Mouse (Mus musculus): ENCODE data around the gene Mycbpap.

The Mycbpap gene

GRCm38 (mm10) chr11:94533171-94533570 lies 11.6 kb upstream of the Mycbpap start:
- peak in 1 of 2 experiments; percentile 38 for DNase-seq (ENCODE audit: low spot score in 2 of 2)

GRCm38 (mm10) chr11:94528879-94529278 lies 7.3 kb upstream of the Mycbpap start:
- DNase-seq (ENCODE audit: low spot score in 2 of 2), result no peak

DNA sequence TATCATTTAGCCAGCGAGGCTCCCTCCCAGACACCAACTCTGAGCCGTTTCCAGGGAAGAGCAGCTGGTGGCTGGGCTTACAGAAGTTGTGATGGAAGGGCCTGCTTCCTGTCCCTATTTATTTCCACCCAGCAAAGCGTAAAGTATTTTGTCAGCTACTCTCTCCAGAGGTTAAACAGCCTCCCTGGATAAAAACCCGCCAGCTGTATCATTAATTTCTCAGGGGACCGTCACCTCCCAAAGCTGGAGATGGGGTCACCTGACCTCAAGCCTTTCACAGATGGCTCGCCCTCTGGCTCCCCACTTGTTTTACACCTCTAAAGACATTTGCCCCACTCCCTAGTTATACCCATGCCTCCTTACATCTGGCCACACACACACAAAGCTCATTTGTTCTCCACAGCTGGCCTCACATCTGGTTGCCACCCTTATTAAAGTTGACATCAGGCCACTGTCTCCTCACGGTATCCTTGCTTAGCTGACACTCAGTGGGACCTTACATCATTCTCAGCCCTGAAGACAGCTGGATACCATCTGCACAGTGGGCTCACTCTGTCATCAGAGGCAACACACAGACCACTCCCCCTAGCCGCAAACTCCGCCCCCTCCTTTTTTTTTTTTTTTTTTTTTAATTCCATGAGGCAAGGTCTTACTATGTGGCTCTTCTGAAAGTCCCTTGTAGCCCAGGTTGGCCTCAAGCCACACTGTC lies 4.8 kb upstream of the Mycbpap start:
- no peak for DNase-seq (ENCODE audit: low spot score in 2 of 2)

GRCm38 (mm10) chr11:94513452-94513851 lies 8.1 kb downstream of the Mycbpap start:
- no peak for DNase-seq (ENCODE audit: low spot score in 2 of 2)

DNA sequence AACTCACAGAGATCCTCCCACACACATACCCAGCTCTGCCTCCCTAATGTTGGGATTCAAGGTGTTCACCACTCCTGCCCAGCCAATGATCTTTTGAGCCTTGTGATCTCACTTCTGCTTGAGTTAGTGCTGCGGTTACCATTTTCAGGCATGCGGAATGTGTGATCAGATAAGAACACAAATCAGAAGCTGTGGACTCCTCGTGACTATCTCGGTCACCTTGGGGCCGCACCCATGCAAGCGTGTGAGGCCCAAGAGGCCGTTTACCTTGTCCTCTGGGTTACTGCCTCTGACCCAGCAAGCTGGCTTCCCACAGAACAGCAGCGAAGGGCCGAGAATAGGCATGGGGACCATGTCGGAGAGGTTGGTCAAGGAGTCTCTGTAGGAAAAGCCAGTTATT lies 12.6 kb downstream of the Mycbpap start:
- no peak for DNase-seq (ENCODE audit: low spot score in 2 of 2)

- no peak for DNase-seq (ENCODE audit: low spot score in 2 of 2)
Measured at GRCm38 (mm10) chr11:94501482-94501881, 20.1 kb downstream of the Mycbpap start.

DNA sequence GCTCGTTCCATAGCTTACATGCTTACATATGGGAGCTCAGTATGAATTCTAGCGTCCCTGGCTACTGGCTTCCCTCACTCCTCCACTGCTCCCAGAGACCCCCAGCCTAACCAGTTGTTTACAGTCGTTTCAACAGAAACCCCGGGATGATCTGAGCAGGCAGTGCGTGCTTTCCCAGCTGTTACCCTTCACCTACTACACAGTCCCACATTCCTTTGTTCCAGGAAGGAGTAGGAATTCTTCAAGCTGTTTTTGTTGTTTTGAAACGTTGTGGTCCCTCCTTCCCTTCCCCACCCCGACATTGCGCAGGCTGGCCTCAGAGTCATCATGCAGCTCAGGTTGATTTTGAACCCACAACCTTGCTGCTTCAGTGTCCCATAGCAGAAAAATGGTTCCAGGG lies 21.2 kb downstream of the Mycbpap start:
- DNase-seq (ENCODE audit: low spot score in 2 of 2), result no peak

DNA sequence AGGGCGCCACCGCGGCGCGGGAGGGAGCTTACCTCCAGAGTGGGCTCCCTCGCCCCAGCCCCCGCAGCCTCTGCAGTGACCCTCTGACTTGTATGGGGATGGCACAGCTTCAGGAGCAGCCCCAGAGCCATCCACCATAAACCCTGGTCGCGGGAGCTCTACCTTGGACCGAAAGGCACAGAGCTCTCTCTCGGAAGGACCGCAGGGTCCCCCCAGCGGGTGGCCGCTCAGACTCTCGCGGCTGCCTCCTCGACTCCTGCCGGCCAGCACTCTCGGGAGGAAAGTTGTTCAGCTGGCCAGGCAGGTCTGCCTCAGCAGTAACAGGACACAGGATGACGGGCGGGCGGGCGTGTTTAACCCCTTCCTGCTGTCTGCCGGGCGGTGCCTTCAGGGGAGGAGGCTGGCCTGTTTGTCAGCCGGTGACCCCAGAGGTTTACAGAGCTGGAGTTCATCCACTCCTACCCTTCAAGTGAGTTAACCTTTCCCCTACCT lies 21.8 kb downstream of the Mycbpap start, which contains the start of gene Epn3:
Gene Epn3 (minus strand): TSS at position 314 of the 492 bp plus-strand sequence.
- DNase-seq (ENCODE audit: low spot score in 2 of 2), result no peak

DNA sequence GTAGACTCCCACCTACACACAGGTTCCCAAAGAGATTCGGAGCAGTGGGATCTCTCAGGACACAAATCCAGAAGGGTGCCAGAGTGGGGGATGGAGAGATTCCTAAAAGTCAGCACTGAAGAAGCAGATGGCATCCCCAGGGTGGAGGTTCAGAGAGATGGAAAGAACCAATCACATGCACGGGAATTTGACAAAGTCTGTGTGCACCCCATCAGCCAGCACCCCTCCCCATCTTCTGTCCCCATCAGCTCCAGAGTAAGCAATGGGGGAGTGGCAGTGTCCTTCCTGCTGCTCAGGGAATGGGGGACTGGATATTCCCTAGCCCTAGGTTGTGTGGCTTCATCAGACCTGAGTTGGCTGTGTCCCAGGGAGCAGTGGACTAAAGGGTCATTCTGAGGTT lies 22.5 kb downstream of the Mycbpap start:
- no peak for DNase-seq (ENCODE audit: low spot score in 2 of 2)

DNA sequence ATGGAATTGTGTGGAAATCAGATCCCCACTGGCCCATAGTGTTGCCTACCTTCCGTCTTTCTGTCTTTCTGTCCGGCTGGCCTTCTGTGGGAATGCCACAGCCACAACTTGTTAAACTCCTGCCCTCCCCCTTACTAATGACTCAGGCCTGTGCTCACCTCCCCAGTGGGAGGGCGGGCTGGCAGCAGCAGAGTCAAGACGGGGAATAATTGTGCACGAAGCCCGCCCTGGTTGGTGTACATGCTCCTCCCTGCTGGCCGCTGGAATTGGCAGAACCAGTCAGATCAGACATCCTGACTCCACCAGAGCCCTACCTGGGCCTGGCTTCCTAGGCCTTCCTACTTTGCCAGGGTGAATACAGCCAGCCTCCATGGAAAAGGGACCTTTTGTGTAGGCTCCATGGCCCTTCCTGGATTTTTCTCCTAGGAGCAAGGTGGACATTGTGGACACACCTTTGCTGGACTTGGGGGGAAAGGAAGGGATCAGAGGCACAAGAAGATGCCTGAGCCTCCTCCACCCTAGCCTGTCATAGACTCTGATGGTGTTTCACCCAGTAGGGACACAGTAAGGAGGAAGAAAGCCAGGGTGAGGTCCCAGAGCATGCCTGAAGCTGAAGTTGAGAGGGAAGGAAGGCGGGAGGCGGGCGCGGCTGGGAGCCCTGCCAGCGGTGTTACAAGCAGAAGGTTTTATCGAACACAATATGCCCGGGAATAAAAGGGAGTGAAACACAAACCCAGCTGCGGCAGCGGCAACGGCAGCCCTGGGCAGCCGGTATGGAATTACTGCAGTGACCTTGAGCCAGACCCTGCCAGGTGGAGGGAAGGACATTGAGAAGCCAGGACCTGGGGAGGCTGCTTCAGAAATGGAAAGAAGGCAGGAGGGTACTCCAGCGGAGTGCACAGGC lies 23.2 kb downstream of the Mycbpap start:
- peak in 1 of 2 experiments; percentile 63 for DNase-seq (ENCODE audit: low spot score in 2 of 2)

DNA sequence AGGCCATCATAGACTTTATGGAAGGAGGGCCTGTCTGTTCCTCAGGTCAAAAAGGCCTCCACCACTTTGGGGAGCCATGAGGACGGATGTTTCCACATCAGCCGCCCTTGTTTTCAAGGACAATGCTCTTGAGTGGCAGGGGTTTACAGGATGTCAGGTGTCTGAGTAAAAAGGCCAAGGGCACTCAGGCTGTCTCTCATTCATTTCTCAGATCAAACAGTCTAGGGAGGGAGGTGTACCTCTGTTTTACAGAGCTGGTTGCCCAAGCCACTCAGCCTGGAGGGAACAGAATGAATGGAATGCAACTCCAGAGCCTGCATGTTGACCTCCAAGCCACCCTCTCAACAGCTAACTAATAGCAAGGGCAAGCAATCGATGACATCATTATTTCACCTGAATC lies 26.1 kb downstream of the Mycbpap start:
- DNase-seq (ENCODE audit: low spot score in 2 of 2), result no peak

DNA sequence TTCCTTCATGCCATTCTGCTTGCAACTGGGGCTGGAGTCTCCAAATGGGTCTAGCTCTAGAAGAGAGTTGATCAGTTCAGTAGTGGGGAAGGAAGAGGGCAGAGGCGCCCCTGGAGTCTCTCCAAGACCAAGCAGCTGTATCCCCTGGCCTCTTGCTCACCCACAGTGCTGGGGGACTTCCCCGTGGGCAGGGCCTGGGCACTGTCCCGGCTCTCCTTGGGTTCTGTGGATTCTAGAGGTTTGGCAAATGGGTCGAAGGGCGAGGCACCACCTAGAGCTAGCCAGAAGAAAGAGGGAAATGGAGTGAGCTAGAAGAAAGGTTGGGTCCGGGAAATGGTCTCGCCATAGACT lies 29.8 kb downstream of the Mycbpap start:
- no peak for DNase-seq (ENCODE audit: low spot score in 2 of 2)

DNA sequence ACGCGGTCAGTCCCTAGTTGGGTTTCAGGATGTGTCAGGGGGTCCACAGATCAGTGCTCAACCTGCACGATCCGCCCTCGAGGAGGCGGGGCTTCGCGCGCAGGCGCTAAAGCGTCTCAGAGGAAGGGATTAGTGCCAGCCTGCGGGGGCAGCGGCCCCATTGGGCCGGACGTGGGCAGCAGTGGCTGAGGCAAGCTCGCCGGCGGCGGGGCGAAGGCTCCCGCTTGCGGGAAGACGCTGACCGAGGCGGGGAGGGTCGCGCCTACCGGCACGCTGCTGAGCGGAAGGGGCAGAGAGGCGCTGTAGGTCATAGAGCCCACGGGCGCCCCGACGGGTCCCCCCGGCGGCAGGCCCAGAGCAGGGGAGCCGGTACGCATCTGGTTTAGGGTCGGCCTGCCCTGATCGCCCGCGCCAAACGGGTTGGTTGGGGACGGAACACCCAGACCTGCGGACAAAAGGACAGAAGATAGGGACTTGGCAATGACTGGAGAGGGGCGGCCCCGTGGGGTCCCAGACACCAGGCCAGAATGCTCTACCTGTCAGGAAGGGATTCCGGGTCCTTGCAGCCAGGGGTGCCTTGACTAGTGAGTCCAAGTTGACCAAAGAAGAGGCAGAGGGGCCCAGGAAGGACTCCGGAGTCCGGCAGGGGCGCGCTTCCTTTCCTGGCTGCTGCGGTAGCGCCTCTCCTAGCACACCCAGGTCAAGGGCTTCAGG lies 30.4 kb downstream of the Mycbpap start:
- DNase-seq (ENCODE audit: low spot score in 2 of 2), result peak in 1 of 2 experiments; percentile 53

DNA sequence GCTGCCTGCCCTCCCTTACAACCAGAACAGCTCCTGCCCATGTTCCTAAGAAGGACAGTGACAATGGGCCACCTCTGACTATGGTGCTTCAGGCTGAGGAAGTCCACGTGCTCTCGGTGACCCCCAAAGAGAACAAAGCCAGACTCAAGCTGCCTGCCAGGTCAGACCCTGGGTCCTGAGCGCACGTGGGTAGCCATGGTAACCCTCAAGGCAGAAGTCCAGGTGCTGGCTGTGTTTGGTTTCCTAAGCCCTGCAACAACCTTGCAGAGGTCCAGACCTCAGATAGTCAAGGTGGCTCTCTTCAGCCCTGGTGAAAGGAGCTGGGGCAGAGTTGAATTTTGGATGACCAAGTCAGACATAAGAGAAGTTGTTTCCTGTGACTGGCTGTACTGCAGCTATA lies 31.8 kb downstream of the Mycbpap start:
- no peak for DNase-seq (ENCODE audit: low spot score in 2 of 2)

DNA sequence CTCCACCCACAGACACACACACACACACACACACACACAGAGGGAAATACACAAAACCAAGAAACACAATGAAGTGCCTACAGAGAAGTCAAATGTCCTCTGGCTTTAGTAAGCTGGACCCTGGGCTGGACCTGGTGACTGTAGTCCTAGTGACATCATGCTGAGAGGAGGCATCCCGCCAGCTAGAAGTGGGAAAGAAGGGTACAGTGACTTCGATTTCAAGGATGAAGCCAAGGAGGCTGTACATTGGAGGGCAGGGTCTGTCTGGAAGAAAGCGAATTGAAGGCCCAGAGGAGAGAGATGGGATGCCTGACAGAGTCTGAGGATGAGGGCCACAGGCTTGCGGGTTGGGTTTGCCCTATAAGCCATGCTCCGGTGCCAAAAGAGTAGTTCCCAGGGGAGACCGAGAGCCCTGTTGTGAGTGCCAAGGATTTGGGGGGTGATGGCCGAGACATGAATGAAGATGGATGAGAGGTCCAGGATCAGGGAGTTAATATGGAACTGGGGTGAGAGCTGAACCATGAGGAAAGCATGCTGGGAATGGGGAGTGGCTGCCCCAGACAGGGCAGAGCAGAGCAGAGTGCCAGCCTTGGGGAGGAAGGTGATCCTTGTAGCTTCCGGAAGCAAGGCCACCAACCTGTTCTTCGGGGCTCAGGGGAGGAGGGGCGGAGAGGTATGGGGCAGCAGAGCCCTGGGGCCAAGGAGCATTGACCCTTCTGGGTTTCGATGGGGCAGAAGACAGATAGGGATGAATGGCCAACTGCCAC lies 32.6 kb downstream of the Mycbpap start:
- DNase-seq (ENCODE audit: low spot score in 2 of 2), result no peak

DNA sequence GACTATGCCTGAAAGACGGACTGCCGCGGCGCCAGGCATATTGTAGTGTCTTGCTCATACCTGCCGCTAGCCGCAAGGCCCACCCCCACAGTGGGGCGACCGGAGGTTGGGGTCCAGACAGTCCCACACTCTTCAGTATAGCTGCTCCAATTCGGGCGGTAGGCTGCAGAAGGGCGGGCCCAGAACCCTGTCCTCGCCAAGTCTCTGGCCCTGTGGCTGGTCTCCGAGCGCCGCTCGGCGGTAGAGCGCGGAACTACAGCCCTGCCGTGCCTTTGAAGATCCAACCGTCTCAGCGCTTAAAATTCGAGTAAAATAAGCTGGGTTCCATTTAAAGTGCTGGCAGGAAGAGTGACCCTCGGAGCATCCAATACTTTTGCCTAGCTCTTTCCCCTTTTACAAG lies 35.5 kb downstream of the Mycbpap start, which contains the start of gene Spata20:
Gene Spata20 (minus strand): TSS at position 179 of the 400 bp plus-strand sequence.
- peak in 1 of 2 experiments; percentile 93 for DNase-seq (ENCODE audit: low spot score in 2 of 2)

- no peak for DNase-seq (ENCODE audit: low spot score in 2 of 2)
Measured at GRCm38 (mm10) chr11:94485223-94485622, 36.3 kb downstream of the Mycbpap start.

DNA sequence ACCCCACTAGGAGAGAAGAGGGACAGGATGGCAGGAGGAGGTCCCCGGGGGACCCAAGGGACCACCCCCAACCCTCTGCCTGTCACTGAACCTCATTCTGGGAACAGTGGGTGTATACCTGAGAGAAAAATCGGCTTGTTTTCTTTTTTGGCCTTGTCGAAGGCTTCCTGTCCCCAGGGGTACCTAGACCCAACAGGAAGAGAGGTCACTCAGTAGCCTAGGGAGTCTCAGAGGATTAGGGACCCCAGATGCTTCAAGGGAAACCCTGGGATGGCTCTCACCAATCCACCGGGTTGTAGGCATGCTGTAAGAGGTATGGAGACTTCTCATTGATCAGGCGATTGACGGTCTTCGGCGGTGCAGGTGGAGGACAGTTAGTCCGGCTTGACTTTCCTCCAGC lies 36.9 kb downstream of the Mycbpap start:
- no peak for DNase-seq (ENCODE audit: low spot score in 2 of 2)

DNA sequence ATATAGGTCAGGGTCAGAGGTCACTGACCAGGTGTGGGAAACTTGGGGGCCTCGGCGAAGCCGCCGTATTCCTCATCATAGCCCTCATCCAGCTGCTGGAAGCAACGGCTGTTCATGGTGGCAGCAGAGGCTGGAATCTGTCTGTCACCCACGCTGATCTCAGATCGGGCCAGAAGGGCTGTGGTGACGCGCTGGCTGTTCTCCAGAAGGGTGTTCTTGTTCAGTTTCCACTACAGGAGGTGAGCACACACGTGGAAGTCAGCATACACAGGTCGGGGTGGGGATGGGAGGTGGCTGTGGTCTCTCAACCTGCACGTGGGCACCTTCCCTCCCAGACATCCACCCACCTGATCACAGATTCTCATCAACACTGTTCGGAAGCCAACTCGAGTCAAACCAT lies 37.6 kb downstream of the Mycbpap start:
- DNase-seq (ENCODE audit: low spot score in 2 of 2), result no peak

- no peak for DNase-seq (ENCODE audit: low spot score in 2 of 2)
Measured at GRCm38 (mm10) chr11:94483436-94483835, 38.1 kb downstream of the Mycbpap start.

- DNase-seq (ENCODE audit: low spot score in 2 of 2), result no peak
Measured at GRCm38 (mm10) chr11:94482738-94483137, 38.8 kb downstream of the Mycbpap start.

All from left cerebral cortex, adult 9 months (tissue).